Mouse (Mus musculus): ENCODE results near the gene Eif2b3. TPM values are rescaled to one million over a fixed set of nuclear protein-coding genes. Genes with fewer than 3 reads are reported as not detected.

Eif2b3 gene
- polyA plus RNA-seq, 1 experiment from 2014 or later: 23.6 TPM

DNA sequence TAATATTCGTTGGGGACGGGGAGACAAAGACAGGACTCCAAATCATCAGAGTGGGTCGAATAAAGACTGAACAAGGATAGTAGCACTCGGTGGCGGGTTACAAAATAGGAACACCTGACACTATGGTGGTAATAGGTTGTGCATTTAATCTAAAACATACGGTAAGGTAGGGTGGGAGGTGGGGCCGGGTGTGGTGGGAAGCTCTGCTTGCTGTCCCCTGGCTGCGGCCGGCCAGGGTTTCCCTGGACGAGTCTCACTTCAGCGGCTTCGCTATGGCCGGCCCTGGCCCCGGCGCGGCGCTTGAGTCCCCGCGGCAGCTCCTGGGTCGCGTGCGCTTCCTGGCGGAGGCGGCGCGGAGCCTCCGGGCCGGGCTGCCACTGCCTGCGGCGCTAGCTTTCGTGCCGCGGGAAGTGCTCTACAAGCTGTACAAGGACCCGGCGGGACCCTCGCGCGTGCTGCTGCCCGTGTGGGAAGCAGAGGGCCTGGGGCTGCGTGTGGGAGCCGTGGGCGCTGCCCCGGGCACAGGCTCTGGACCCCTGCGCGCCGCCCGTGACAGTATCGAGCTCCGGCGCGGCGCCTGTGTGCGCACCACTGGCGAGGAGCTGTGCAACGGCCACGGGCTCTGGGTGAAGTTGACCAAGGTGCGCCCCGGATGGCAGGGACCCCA lies 23.9 kb upstream of the Eif2b3 start, which contains the start of gene Hectd3:
Gene Hectd3 (plus strand): TSS at position 187 of the 667 bp plus-strand sequence.
- Histone ChIP-seq H3K27me3 (ENCODE audit: control insufficient read depth, insufficient read depth, low read length) (no peaks in the 10 kb centered on the region), H3K4me1 (ENCODE audit: control insufficient read depth, insufficient read depth, low read length) (peaks cover 21% of the 10 kb centered on the region), H3K9ac (ENCODE audit: low read length) (peak within 1 kb of the TSS; percentile 86), H3K27ac (ENCODE audit: low read length) (peak within 1 kb of the TSS; percentile 71), H3K36me3 (ENCODE audit: control insufficient read depth, insufficient read depth) (peaks cover 10% of the 10 kb centered on the region), H3K9me3 (replicated peaks; ENCODE audit: control insufficient read depth, low read length) (no peaks in the 10 kb centered on the region), H3K4me3 (ENCODE audit: low read length) (peak within 1 kb of the TSS; percentile 91), H3K4me2 (ENCODE audit: low read depth, low read length) (peak within 1 kb of the TSS; percentile 98)
- under 1% methylated on average over 58 of the region's 58 CpGs for WGBS
- ATAC-seq (replicated peaks; ENCODE audit: extremely low read depth, insufficient read depth, low FRiP score): peak; percentile 59

DNA sequence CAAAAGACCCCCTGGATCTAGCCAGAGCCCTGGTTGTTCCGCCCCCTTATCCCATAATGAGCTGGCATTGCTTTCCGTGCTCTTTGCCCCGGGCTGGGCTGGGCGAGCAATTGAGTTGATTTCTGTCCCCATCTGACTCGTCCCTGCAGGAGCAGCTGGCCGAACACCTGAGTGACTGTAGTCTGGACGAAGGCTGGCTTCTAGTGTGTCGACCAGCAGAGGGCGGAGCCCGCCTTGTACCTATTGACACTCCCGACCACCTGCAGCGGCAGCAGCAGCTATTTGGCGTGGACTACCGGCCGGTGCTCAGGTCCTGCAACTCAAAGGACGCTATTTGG lies 23.4 kb upstream of the Eif2b3 start:
- Histone ChIP-seq H3K36me3 (ENCODE audit: control insufficient read depth, insufficient read depth) (peaks cover 6% of the 10 kb centered on the region), H3K9me3 (replicated peaks; ENCODE audit: control insufficient read depth, low read length) (no peaks in the 10 kb centered on the region), H3K9ac (ENCODE audit: low read length) (peak overlapping the region; percentile 86), H3K4me1 (ENCODE audit: control insufficient read depth, insufficient read depth, low read length) (peaks cover 21% of the 10 kb centered on the region), H3K4me3 (ENCODE audit: low read length) (peak overlapping the region; percentile 91), H3K4me2 (ENCODE audit: low read depth, low read length) (peak overlapping the region; percentile 98), H3K27ac (ENCODE audit: low read length) (peak overlapping the region; percentile 66), H3K27me3 (ENCODE audit: control insufficient read depth, insufficient read depth, low read length) (no peaks in the 10 kb centered on the region)
- no peak for ATAC-seq (replicated peaks; ENCODE audit: extremely low read depth, insufficient read depth, low FRiP score)
- under 1% methylated on average over 16 of the region's 16 CpGs for WGBS

DNA sequence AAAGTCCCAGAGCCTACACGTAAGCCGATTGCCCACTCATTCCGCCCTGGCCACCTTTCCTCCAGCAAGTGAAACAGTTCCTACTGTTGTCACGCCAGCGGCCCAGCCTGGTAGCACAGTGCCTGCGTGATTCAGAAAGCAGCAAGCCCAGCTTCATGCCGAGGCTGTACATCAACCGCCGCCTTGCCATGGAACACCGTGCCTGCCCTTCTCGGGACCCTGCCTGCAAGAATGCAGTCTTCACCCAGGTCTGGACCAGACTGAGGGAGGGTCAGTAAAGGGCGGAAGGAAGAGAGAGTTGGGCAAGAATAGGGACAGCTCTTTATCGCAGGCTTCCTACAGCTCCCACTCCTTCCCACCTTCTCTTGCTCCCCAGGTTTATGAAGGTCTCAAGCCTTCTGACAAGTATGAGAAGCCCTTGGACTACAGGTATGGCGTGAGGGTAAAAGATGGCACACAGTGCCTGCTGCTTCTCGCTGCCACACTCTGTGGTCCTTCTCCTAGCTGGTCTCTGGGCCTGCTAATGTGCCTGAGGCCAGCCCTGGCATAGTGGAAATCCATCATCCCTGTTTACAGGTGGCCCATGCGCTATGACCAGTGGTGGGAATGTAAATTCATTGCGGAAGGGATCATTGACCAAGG lies 19.6 kb upstream of the Eif2b3 start:
- no peak overlapping the region for H3K9ac ChIP-seq (ENCODE audit: low read length)
- no peak overlapping the region for H3K4me2 ChIP-seq (ENCODE audit: low read depth, low read length)
- H3K36me3 ChIP-seq (ENCODE audit: control insufficient read depth, insufficient read depth): peaks cover 14% of the 10 kb centered on the region
- H3K27me3 ChIP-seq (ENCODE audit: control insufficient read depth, insufficient read depth, low read length): no peaks in the 10 kb centered on the region
- H3K4me3 ChIP-seq (ENCODE audit: low read length): no peak overlapping the region
- H3K9me3 ChIP-seq (replicated peaks; ENCODE audit: control insufficient read depth, low read length): no peaks in the 10 kb centered on the region
- peaks cover 10% of the 10 kb centered on the region for H3K4me1 ChIP-seq (ENCODE audit: control insufficient read depth, insufficient read depth, low read length)
- no peak overlapping the region for H3K27ac ChIP-seq (ENCODE audit: low read length)
- no peak for ATAC-seq (replicated peaks; ENCODE audit: extremely low read depth, insufficient read depth, low FRiP score)
- 91% methylated on average over 17 of the region's 17 CpGs for WGBS

DNA sequence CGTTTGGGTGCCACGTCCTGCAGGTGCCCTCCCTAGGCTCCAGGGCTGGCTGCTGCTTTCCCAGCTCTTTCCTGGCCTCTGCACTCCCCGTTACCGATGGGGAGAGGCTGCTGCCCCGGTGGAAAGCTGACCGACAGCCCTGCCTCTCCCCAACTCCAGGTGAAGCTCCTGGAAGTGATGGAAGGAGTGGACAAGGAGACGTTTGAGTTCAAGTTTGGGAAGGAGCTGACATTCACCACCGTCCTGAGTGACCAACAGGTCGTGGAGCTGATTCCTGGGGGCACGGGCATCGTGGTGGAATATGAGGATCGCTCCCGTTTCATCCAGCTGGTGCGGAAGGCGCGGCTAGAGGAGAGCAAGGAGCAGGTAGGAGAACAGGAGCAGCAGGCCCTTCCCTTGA lies 17.2 kb upstream of the Eif2b3 start:
- H3K4me3 ChIP-seq (ENCODE audit: low read length): no peak overlapping the region
- 86% methylated on average over 16 of the region's 16 CpGs for WGBS
- no peaks in the 10 kb centered on the region for H3K9me3 ChIP-seq (replicated peaks; ENCODE audit: control insufficient read depth, low read length)
- no peak overlapping the region for H3K4me2 ChIP-seq (ENCODE audit: low read depth, low read length)
- no peak overlapping the region for H3K9ac ChIP-seq (ENCODE audit: low read length)
- no peak for ATAC-seq (replicated peaks; ENCODE audit: extremely low read depth, insufficient read depth, low FRiP score)
- no peak overlapping the region for H3K27ac ChIP-seq (ENCODE audit: low read length)
- H3K4me1 ChIP-seq (ENCODE audit: control insufficient read depth, insufficient read depth, low read length): no peaks in the 10 kb centered on the region
- H3K27me3 ChIP-seq (ENCODE audit: control insufficient read depth, insufficient read depth, low read length): no peaks in the 10 kb centered on the region
- H3K36me3 ChIP-seq (ENCODE audit: control insufficient read depth, insufficient read depth): peaks cover 14% of the 10 kb centered on the region

DNA sequence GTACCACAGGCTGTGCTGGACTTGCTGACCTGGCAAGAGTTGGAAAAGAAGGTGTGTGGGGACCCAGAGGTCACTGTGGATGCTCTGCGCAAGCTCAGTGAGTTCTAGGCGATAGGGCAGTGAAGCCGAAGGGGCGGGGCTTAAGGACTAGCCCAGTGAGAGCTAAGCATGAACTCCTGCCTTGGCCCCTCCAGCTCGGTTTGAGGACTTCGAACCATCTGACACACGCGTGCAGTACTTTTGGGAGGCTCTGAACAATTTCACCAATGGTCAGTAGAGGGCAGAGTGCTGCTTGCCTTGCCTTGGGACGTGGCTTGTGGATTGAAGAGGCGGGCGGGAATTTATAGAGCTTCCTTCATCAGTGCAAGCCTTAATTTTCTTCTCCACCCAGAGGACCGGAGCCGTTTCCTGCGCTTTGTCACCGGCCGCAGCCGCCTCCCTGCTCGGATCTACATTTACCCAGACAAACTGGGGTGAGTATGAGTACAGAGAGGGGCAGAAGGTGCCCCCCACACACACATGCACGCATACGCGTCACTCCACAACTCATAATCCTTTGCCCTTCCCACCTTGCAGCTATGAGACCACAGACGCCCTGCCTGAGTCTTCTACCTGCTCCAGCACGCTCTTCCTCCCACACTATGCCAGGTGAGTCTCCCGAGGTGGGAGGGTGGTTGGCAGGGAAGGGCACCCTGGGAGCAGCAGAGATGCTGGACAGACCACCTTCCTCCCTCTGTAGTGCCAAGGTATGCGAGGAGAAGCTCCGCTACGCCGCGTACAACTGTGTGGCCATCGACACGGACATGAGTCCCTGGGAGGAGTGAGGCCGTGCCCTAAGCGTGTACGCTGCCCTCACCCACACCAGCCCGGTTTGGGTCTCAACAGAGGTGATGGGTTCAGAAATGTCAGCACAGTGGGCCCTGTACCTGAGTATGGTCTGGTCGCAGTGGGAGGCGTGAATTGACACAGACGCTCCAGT lies 16.4 kb upstream of the Eif2b3 start:
- Histone ChIP-seq H3K36me3 (ENCODE audit: control insufficient read depth, insufficient read depth) (peaks cover 14% of the 10 kb centered on the region), H3K9ac (ENCODE audit: low read length) (no peak overlapping the region), H3K4me2 (ENCODE audit: low read depth, low read length) (no peak overlapping the region), H3K4me3 (ENCODE audit: low read length) (no peak overlapping the region), H3K9me3 (replicated peaks; ENCODE audit: control insufficient read depth, low read length) (no peaks in the 10 kb centered on the region), H3K27me3 (ENCODE audit: control insufficient read depth, insufficient read depth, low read length) (no peaks in the 10 kb centered on the region), H3K4me1 (ENCODE audit: control insufficient read depth, insufficient read depth, low read length) (no peaks in the 10 kb centered on the region), H3K27ac (ENCODE audit: low read length) (no peak overlapping the region)
- peak; percentile 28; the same call in 1 of the 2 replicates for ATAC-seq (replicated peaks; ENCODE audit: extremely low read depth, insufficient read depth, low FRiP score)
- WGBS: 54% methylated on average over 38 of the region's 38 CpGs

DNA sequence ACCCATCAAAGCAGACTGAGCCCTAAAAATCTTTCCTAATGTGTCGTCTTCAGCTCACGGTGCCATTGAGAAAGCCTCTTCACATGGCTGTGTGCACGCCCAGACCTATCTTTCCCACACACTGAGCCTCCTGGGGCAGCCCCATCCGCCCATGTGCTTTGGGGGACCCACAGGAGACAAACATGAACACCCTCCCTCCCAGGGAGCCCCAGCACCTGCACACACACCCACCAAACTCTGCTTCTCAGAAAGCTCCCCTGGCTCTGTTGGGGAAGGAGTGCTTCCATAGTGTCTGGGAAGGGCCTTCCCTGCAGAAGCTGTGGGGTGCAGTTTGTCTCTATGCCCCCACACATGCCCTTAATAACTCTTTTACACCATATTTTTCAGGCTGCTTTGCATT lies 14.6 kb upstream of the Eif2b3 start:
- Histone ChIP-seq H3K4me3 (ENCODE audit: low read length) (no peak overlapping the region), H3K9ac (ENCODE audit: low read length) (no peak overlapping the region), H3K4me2 (ENCODE audit: low read depth, low read length) (no peak overlapping the region), H3K4me1 (ENCODE audit: control insufficient read depth, insufficient read depth, low read length) (no peaks in the 10 kb centered on the region), H3K27me3 (ENCODE audit: control insufficient read depth, insufficient read depth, low read length) (no peaks in the 10 kb centered on the region), H3K27ac (ENCODE audit: low read length) (no peak overlapping the region), H3K9me3 (replicated peaks; ENCODE audit: control insufficient read depth, low read length) (no peaks in the 10 kb centered on the region), H3K36me3 (ENCODE audit: control insufficient read depth, insufficient read depth) (peaks cover 11% of the 10 kb centered on the region)
- WGBS: 74% methylated on average over 4 of the region's 4 CpGs
- ATAC-seq (replicated peaks; ENCODE audit: extremely low read depth, insufficient read depth, low FRiP score): no peak

DNA sequence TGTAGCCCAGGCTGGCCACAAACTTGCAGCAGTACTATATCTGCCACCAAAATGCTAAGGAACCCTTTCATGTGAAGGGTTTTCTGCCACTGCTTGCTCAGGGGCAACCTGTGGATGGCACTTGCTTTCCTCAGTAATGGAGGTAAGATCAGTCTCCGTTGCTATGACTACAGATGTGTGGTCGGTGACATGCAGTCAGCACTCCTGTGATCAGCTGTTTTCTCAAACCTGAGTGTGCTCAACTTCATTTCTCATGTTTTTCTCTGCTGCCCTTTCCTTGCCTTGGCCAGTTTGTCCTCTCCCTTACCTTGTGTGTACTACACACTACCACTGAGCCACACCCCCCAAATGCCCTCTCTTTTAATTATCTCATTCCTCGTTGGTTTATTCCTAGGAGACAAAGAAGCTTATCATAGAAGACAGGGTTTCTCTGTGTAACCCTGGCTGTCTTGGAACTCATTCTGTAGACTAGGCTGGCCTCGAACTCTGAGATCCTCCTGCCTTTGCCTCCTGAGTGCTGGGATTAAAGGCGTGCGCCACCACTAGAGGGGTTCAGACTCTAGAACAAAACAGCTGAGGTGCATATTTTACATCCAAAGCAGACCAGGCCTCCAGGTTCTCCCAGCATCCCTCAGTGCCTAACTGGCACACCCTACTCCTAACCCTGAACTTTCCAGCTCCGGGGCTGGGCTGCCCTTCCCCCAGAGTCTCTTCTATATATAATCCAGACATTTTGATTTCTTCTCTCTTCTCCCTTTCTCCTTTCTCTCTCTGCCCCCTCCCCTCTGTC lies 13.4 kb upstream of the Eif2b3 start:
- Histone ChIP-seq H3K9me3 (replicated peaks; ENCODE audit: control insufficient read depth, low read length) (no peaks in the 10 kb centered on the region), H3K36me3 (ENCODE audit: control insufficient read depth, insufficient read depth) (peaks cover 8% of the 10 kb centered on the region), H3K27me3 (ENCODE audit: control insufficient read depth, insufficient read depth, low read length) (no peaks in the 10 kb centered on the region), H3K4me1 (ENCODE audit: control insufficient read depth, insufficient read depth, low read length) (no peaks in the 10 kb centered on the region), H3K4me3 (ENCODE audit: low read length) (no peak overlapping the region), H3K27ac (ENCODE audit: low read length) (no peak overlapping the region), H3K9ac (ENCODE audit: low read length) (no peak overlapping the region), H3K4me2 (ENCODE audit: low read depth, low read length) (no peak overlapping the region)
- 66% methylated on average over 7 of the region's 7 CpGs for WGBS
- ATAC-seq (replicated peaks; ENCODE audit: extremely low read depth, insufficient read depth, low FRiP score): no peak

DNA sequence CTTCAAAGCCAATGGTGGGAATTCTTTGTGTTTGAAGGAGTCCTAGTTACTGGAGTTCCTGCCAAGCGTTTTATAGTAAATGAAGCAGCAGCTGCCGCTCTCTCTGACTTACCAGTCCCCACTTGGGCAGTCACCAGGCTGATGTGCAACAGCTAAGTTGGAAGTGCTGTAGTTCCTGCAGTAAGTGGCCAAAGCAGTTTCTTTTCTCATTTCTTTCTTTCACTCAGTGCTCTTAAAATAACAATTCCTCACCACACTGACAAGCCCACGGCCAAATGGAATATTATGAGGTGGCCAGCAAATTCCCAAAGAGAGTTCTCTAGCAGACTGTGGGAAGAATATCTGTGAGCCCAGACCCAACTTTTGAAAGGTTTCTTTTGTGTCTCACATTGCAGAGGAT lies 12.1 kb upstream of the Eif2b3 start:
- H3K27ac ChIP-seq (ENCODE audit: low read length): no peak overlapping the region
- no peaks in the 10 kb centered on the region for H3K27me3 ChIP-seq (ENCODE audit: control insufficient read depth, insufficient read depth, low read length)
- H3K36me3 ChIP-seq (ENCODE audit: control insufficient read depth, insufficient read depth): peaks cover 8% of the 10 kb centered on the region
- WGBS: 56% methylated on average over 3 of the region's 3 CpGs
- no peak overlapping the region for H3K4me2 ChIP-seq (ENCODE audit: low read depth, low read length)
- H3K9ac ChIP-seq (ENCODE audit: low read length): no peak overlapping the region
- no peaks in the 10 kb centered on the region for H3K4me1 ChIP-seq (ENCODE audit: control insufficient read depth, insufficient read depth, low read length)
- no peak overlapping the region for H3K4me3 ChIP-seq (ENCODE audit: low read length)
- no peaks in the 10 kb centered on the region for H3K9me3 ChIP-seq (replicated peaks; ENCODE audit: control insufficient read depth, low read length)
- no peak for ATAC-seq (replicated peaks; ENCODE audit: extremely low read depth, insufficient read depth, low FRiP score)

All from heart, embryonic 16.5 days (tissue).